In genomic region chr7:141228279-141229067, GRCm38 (mm10) we compare ENCODE assay signal across 8 mouse cellular contexts. TPM values are rescaled to one million over a fixed set of nuclear protein-coding genes. Genes with fewer than 3 reads are reported as not detected.
DNase-seq lines count a peak whose midpoint lies in the region; ATAC-seq and TF ChIP-seq lines count a peak whose summit lies in the region.

TSS of gene Phrf1 (plus strand) at chr7:141228784.

- peak within 1 kb of the TSS; percentile 100 for H3K4me3 ChIP-seq in forebrain, embryonic 10.5 days
- peak within 1 kb of the TSS; percentile 92 for H3K4me3 ChIP-seq in heart, embryonic 15.5 days
- H3K4me3 ChIP-seq in liver, embryonic 14.5 days (ENCODE audit: insufficient read depth in 1 of 2, low read depth in 2 of 2, low read length in 2 of 2), result peak within 1 kb of the TSS; percentile 92 to 95
- peak within 1 kb of the TSS; percentile 100 for H3K4me3 ChIP-seq in neural tube, embryonic 11.5 days (ENCODE audit: low read depth, low read length)
- H3K4me3 ChIP-seq in stomach, postnatal 0 days (ENCODE audit: low read depth, low read length), result peak within 1 kb of the TSS; percentile 96

- H3K27me3 ChIP-seq in forebrain, embryonic 10.5 days (ENCODE audit: poor library complexity, severe bottlenecking), result no peaks in the 10 kb centered on the region
- no peaks in the 10 kb centered on the region for H3K27me3 ChIP-seq in heart, embryonic 15.5 days
- H3K27me3 ChIP-seq in liver, embryonic 14.5 days (ENCODE audit: control insufficient read depth, insufficient read depth, low read length), result no peaks in the 10 kb centered on the region
- no peaks in the 10 kb centered on the region for H3K27me3 ChIP-seq in neural tube, embryonic 11.5 days (ENCODE audit: control insufficient read depth, insufficient read depth, low read length)
- H3K27me3 ChIP-seq in stomach, postnatal 0 days (ENCODE audit: control insufficient read depth, insufficient read depth, low read length), result no peaks in the 10 kb centered on the region

- H3K4me1 ChIP-seq in forebrain, embryonic 10.5 days, result peaks cover 23% of the 10 kb centered on the region
- H3K4me1 ChIP-seq in heart, embryonic 15.5 days (replicated peaks), result peaks cover 21% of the 10 kb centered on the region
- H3K4me1 ChIP-seq in liver, embryonic 14.5 days (replicated peaks; ENCODE audit: control insufficient read depth in 2 of 2, insufficient read depth in 2 of 2, low read length in 1 of 2), result peaks cover 8 to 12% of the 10 kb centered on the region in 2 experiments
- peaks cover 7% of the 10 kb centered on the region for H3K4me1 ChIP-seq in neural tube, embryonic 11.5 days (ENCODE audit: control insufficient read depth, insufficient read depth, low read length)
- 0 out of 2 replicates have a peak, but pooled peaks cover 4% of the 10 kb centered on the region for H3K4me1 ChIP-seq in stomach, postnatal 0 days (replicated peaks; ENCODE audit: control insufficient read depth, insufficient read depth)

- TF ChIP-seq EP300 in liver, embryonic 14.5 days (IDR thresholded peaks at IDR 0.05; ENCODE audit: low read depth), result peak; percentile 58; the same call in 1 of the 2 replicates
- peak; percentile 68 for TF ChIP-seq EP300 in stomach, postnatal 0 days (optimal IDR thresholded peaks at IDR 0.05)

- TF ChIP-seq CTCF in liver, embryonic 14.5 days (IDR thresholded peaks at IDR 0.05; ENCODE audit: low read depth), result peak; percentile 100
- peak; percentile 100 for TF ChIP-seq CTCF in stomach, postnatal 0 days (IDR thresholded peaks at IDR 0.05; ENCODE audit: low read depth)

- no peaks in the 10 kb centered on the region for H3K9me3 ChIP-seq in forebrain, embryonic 10.5 days
- no peaks in the 10 kb centered on the region for H3K9me3 ChIP-seq in heart, embryonic 15.5 days (replicated peaks)
- no peaks in the 10 kb centered on the region for H3K9me3 ChIP-seq in liver, embryonic 14.5 days (ENCODE audit: control insufficient read depth, low read length)
- H3K9me3 ChIP-seq in neural tube, embryonic 11.5 days (ENCODE audit: control insufficient read depth, low read length), result no peaks in the 10 kb centered on the region
- no peaks in the 10 kb centered on the region for H3K9me3 ChIP-seq in stomach, postnatal 0 days (ENCODE audit: control insufficient read depth, low read length)

- peak; percentile 95 for ATAC-seq in CD4-positive, CD25-positive, alpha-beta regulatory T cell, adult 4 months
- peak; percentile 88 for ATAC-seq in heart, embryonic 15.5 days (replicated peaks; ENCODE audit: insufficient number of reproducible peaks, insufficient read depth, low FRiP score, low read depth)
- peak; percentile 92 for ATAC-seq in liver, embryonic 14.5 days (ENCODE audit: insufficient read depth)
- peak; percentile 91 for ATAC-seq in neural tube, embryonic 11.5 days (ENCODE audit: insufficient read depth, low FRiP score, low TSS enrichment)
- peak; percentile 92 for ATAC-seq in stomach, postnatal 0 days (ENCODE audit: low FRiP score, low TSS enrichment)

- DNase-seq in c-Kit-negative CD71-positive TER-119-positive erythroid progenitor cells, embryonic 14.5 days (ENCODE audit: low read depth, low spot score), result peak; percentile 90
- DNase-seq in forebrain, embryonic 10.5 days (ENCODE audit: extremely low spot score, low spot score), result peak; percentile 93
- peak; percentile 90 to 92 for DNase-seq in kidney, postnatal 25 days
- DNase-seq in liver, embryonic 14.5 days (ENCODE audit: low read depth in 3 of 3, low spot score in 3 of 3), result peak; percentile 79 to 82 (median 80)
- peak; percentile 93 for DNase-seq in neural tube, embryonic 11.5 days (ENCODE audit: low spot score)
- peak; percentile 92 for DNase-seq in stomach, postnatal 0 days (ENCODE audit: low spot score)

- peaks cover 34% of the 10 kb centered on the region for H3K36me3 ChIP-seq in forebrain, embryonic 10.5 days (replicated peaks)
- peaks cover 25% of the 10 kb centered on the region for H3K36me3 ChIP-seq in heart, embryonic 15.5 days
- peaks cover 26% of the 10 kb centered on the region for H3K36me3 ChIP-seq in liver, embryonic 14.5 days (replicated peaks; ENCODE audit: control insufficient read depth, insufficient read depth, low read depth)
- peaks cover 12% of the 10 kb centered on the region for H3K36me3 ChIP-seq in neural tube, embryonic 11.5 days (ENCODE audit: control insufficient read depth, insufficient read depth, low read length)
- H3K36me3 ChIP-seq in stomach, postnatal 0 days (ENCODE audit: control insufficient read depth, insufficient read depth, low read length), result peaks cover 13% of the 10 kb centered on the region

- H3K27ac ChIP-seq in forebrain, embryonic 10.5 days, result peak within 1 kb of the TSS; percentile 98
- peak within 1 kb of the TSS; percentile 93 for H3K27ac ChIP-seq in heart, embryonic 15.5 days
- peak within 1 kb of the TSS; percentile 74 for H3K27ac ChIP-seq in liver, embryonic 14.5 days
- H3K27ac ChIP-seq in neural tube, embryonic 11.5 days (ENCODE audit: low read depth, low read length), result peak within 1 kb of the TSS; percentile 88
- peak within 1 kb of the TSS; percentile 94 for H3K27ac ChIP-seq in stomach, postnatal 0 days (replicated peaks)

- peak within 1 kb of the TSS; percentile 85 for H3K4me2 ChIP-seq in heart, embryonic 15.5 days
- peak within 1 kb of the TSS; percentile 74 for H3K4me2 ChIP-seq in liver, embryonic 14.5 days (ENCODE audit: low read depth)
- peak within 1 kb of the TSS; percentile 74 for H3K4me2 ChIP-seq in neural tube, embryonic 11.5 days (ENCODE audit: low read depth)
- H3K4me2 ChIP-seq in stomach, postnatal 0 days (replicated peaks; ENCODE audit: low read depth), result peak within 1 kb of the TSS; percentile 76

- under 1% methylated on average over 76 of the region's 76 CpGs for whole genome bisulfite sequencing in forebrain, embryonic 10.5 days
- WGBS in heart, embryonic 15.5 days, result under 1% methylated on average over 76 of the region's 76 CpGs
- under 1% methylated on average over 76 of the region's 76 CpGs for WGBS in liver, embryonic 14.5 days (ENCODE audit: insufficient replicate concordance)
- under 1% methylated on average over 76 of the region's 76 CpGs for WGBS in neural tube, embryonic 11.5 days
- WGBS in stomach, postnatal 0 days, result under 1% methylated on average over 68 of the region's 76 CpGs

- H3K9ac ChIP-seq in heart, embryonic 15.5 days, result peak within 1 kb of the TSS; percentile 91
- H3K9ac ChIP-seq in liver, embryonic 14.5 days (replicated peaks), result peak within 1 kb of the TSS; percentile 97
- peak within 1 kb of the TSS; percentile 96 for H3K9ac ChIP-seq in neural tube, embryonic 11.5 days (ENCODE audit: low read length)
- peak within 1 kb of the TSS; percentile 99 for H3K9ac ChIP-seq in stomach, postnatal 0 days (ENCODE audit: low read length)

RNA-seq across cellular contexts. Expression of gene Phrf1, which starts in this region (rescaled TPM):
- polyA plus RNA-seq in CD4-positive, CD25-positive, alpha-beta regulatory T cell, adult 4 months (2017; shearing (Covaris generic)), result 10 to 100 TPM; 45.3 to 54.8 TPM
- polyA plus RNA-seq in forebrain, embryonic 10.5 days (2016; fragmentation: Nextera tagmentation; extraction: Ambion mirVana), result 121 and 124 TPM in 2 replicates
- polyA plus RNA-seq in heart, embryonic 15.5 days (2015; fragmentation: Nextera tagmentation; extraction: Ambion mirVana), result 36.7 and 44.9 TPM in 2 replicates
- polyA plus RNA-seq in liver, embryonic 14.5 days (2012; rRNA removed), result 10.4 and 14.1 TPM in 2 replicates
- 25.7 and 28.3 TPM in 2 replicates for polyA plus RNA-seq in liver, embryonic 14.5 days (2014; fragmentation: Nextera tagmentation; extraction: Ambion mirVana)
- 90.3 and 93.3 TPM in 2 replicates for polyA plus RNA-seq in neural tube, embryonic 11.5 days (2014; fragmentation: Nextera tagmentation; extraction: Ambion mirVana)
- 19.1 and 19.9 TPM in 2 replicates for polyA plus RNA-seq in stomach, postnatal 0 days (2015; fragmentation: Nextera tagmentation; extraction: Ambion mirVana)

Comparison
In these comparisons a context has a peak if more than half of its experiments do, and no peak if none do; other contexts are left out.
1. Peak in every context shown above with its lines: DNase-seq, ATAC-seq, H3K4me3 ChIP-seq and H3K27ac ChIP-seq.